Mouse (Mus musculus) heart, postnatal 0 days (tissue): Measurements from ENCODE around the gene Smim17. TPM values are rescaled to one million over a fixed set of nuclear protein-coding genes. Genes with fewer than 3 reads are reported as not detected.
A peak's percentile ranks its signal among the peaks of the same experiment; 100 is the strongest.

ENCODE experiments used
- ATAC-seq: fragments of 200-750 bp; cut with Nextera tagmentation; 2 replicates; pipeline ENCODE4 v1.8.0; 2017; ENCODE audit warnings: low read depth, moderate number of reproducible peaks, moderate library complexity; ENCODE audit not compliant: insufficient read depth
- DNase-seq: peaks from one replicate; pipeline ENCODE4 v3.0.0-alpha.2; 2016; ENCODE audit warnings: low spot score
- H3K27ac ChIP-seq: fragments of 300-500 bp; sonication (generic); 2 replicates; pipeline ENCODE4 v1.5.1; 2014; ENCODE audit warnings: low read depth, mild to moderate bottlenecking
- H3K27me3 ChIP-seq: fragments of 300-500 bp; sonication (generic); 2 replicates; pipeline ENCODE4 v1.6.1; 2014; ENCODE audit warnings: low read length, mixed read lengths; ENCODE audit not compliant: control insufficient read depth, insufficient read depth
- H3K36me3 ChIP-seq: fragments of 300-500 bp; sonication (generic); replicated peaks from 2 replicates; pipeline ENCODE4 v1.6.1; 2014; ENCODE audit warnings: low read length, mixed read lengths; ENCODE audit not compliant: control insufficient read depth, insufficient read depth
- H3K4me1 ChIP-seq: fragments of 300-500 bp; sonication (generic); 2 replicates; pipeline ENCODE4 v1.6.1; 2014; ENCODE audit warnings: antibody characterized with exemption; ENCODE audit not compliant: control insufficient read depth, insufficient read depth
- H3K4me2 ChIP-seq: fragments of 300-500 bp; sonication (generic); 2 replicates; pipeline ENCODE4 v1.6.1; 2014; ENCODE audit warnings: low read depth, mild to moderate bottlenecking, low read length, moderate library complexity
- H3K4me3 ChIP-seq: fragments of 300-500 bp; sonication (generic); 2 replicates; pipeline ENCODE4 v1.5.1; 2014; ENCODE audit warnings: low read depth, low read length
- H3K9ac ChIP-seq: fragments of 300-500 bp; sonication (generic); replicated peaks from 2 replicates; pipeline ENCODE4 v1.6.1; 2014; ENCODE audit warnings: low read depth, low read length, mixed read lengths
- H3K9me3 ChIP-seq: fragments of 300-500 bp; sonication (generic); replicated peaks from 2 replicates; pipeline ENCODE4 v1.6.1; 2016; ENCODE audit warnings: low read length; ENCODE audit not compliant: control insufficient read depth
- CTCF ChIP-seq: IDR thresholded peaks from 2 replicates; pipeline ENCODE4 v1.5.1; 2016; ENCODE audit warnings: antibody characterized with exemption, control low read depth, low read depth
- EP300 ChIP-seq: IDR thresholded peaks from 2 replicates; pipeline ENCODE4 v1.6.1; 2016; ENCODE audit warnings: antibody characterized with exemption, low read depth
- WGBS: fragments of 180-500 bp; shearing (Covaris S2); extraction: QIAGEN DNeasy Blood & Tissue Kit; methylation state at CpG from one replicate; pipeline ENCODE4 v1.1.7; 2014; 5-methylcytosine and 5-hydroxymethylcytosine counted together
- polyA plus RNA-seq: library from polyadenylated mRNA; unstranded; fragments of >200 nt; fragmentation: Nextera tagmentation; extraction: Ambion mirVana; gene quantifications from 2 replicates; pipeline ENCODE4 v1.2.1, GENCODE M21; 2015
- total RNA-seq: library from RNA; depleted of rRNA; stranded (reverse); fragments of >200 nt; gene quantifications from 2 replicates; pipeline ENCODE4 v1.2.3, GENCODE M21; 2014; ENCODE audit warnings: low replicate concordance

Smim17 gene
- total and polyA plus RNA-seq, 2 experiments from 2014 or later, result 0.12 TPM; not detected in 1

DNA sequence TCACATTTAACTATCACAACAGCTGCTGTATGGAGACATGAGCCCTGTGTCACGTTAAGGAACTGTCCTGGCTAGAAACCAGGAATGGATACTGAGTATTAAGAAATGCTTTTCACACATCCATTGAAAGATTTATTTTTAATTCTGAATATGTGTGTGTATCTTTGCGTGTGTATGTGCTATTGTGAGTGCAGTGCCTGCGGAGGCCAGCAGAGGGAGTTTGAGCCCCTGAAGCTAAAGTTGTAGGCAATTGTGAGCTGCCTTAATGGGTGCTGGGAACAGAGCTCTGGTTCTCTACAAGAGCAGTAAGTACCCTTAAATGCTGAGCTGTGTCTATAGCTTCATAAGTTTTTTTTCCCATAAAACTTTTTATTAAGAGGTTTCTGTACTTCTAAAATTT is 30.9 kb downstream of the Smim17 start:
- Histone ChIP-seq H3K4me1 (no peaks in the 10 kb centered on the region), H3K27ac (no peak overlapping the region), H3K9ac (no peak overlapping the region), H3K9me3 (no peaks in the 10 kb centered on the region), H3K4me3 (no peak overlapping the region), H3K4me2 (no peak overlapping the region), H3K36me3 (no peaks in the 10 kb centered on the region), H3K27me3 (no peaks in the 10 kb centered on the region)
- ATAC-seq (no peak), DNase-seq (no peak)
- 77% methylated on average over 3 of the region's 3 CpGs for WGBS
- no peak for TF ChIP-seq CTCF
- TF ChIP-seq EP300, result no peak

- DNase-seq, result no peak
- no peak overlapping the region for H3K9ac ChIP-seq
These were observed 31.8 kb downstream of the Smim17 start for GRCm38 (mm10) chr7:6430342-6430741.

GRCm38 (mm10) chr7:6438388-6438787 is 39.9 kb downstream of the Smim17 start, which contains the start of gene Olfr1344:
Gene Olfr1344 (plus strand): TSS chr7:6438688.
- TF ChIP-seq CTCF, result no peak
- no peak for TF ChIP-seq EP300
- 53% methylated on average over 3 of the region's 3 CpGs for WGBS
- no peak within 1 kb of the TSS for H3K27ac ChIP-seq
- H3K9ac ChIP-seq, result no peak within 1 kb of the TSS
- no peak within 1 kb of the TSS for H3K4me3 ChIP-seq
- H3K36me3 ChIP-seq, result no peaks in the 10 kb centered on the region
- H3K9me3 ChIP-seq, result no peaks in the 10 kb centered on the region
- H3K27me3 ChIP-seq, result no peaks in the 10 kb centered on the region
- no peak within 1 kb of the TSS for H3K4me2 ChIP-seq
- H3K4me1 ChIP-seq, result no peaks in the 10 kb centered on the region
- no peak for DNase-seq
- no peak for ATAC-seq

More at GRCm38 (mm10) chr7:6430342-6430741, 31.8 kb downstream of the Smim17 start:
- TF ChIP-seq EP300, result no peak
- peak; percentile 34 for TF ChIP-seq CTCF
- no peak overlapping the region for H3K4me3 ChIP-seq
- H3K4me1 ChIP-seq, result no peaks in the 10 kb centered on the region
- ATAC-seq, result no peak
- H3K27me3 ChIP-seq, result no peaks in the 10 kb centered on the region
- no peaks in the 10 kb centered on the region for H3K9me3 ChIP-seq
- WGBS, result 39% methylated on average over 2 of the region's 2 CpGs
- H3K27ac ChIP-seq, result no peak overlapping the region
- H3K4me2 ChIP-seq, result no peak overlapping the region
- H3K36me3 ChIP-seq, result no peaks in the 10 kb centered on the region

DNA sequence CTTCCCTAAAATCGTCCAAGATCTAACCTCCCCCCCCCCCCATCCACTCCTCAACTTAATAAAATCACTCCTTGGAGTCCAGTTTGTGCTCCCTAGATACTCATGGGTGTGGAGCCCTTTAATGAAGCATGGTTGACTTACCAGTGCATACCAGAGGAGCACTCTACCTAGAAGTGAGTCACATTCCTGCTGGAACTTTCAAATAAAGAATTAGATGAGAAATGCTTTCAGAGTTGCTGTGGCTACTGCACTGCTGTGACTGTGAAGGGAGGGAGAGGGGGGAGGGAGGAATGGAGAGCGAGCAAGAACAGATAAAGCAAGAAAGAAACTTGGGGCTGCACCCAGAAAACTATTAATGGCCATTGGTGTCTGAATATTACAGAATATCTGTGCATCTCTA is 42.7 kb downstream of the Smim17 start:
- DNase-seq (no peak), ATAC-seq (no peak)
- no peak overlapping the region for H3K9ac ChIP-seq
- 51% methylated on average over 2 of the region's 2 CpGs for WGBS
- H3K36me3 ChIP-seq, result no peaks in the 10 kb centered on the region
- H3K27ac ChIP-seq, result no peak overlapping the region
- no peaks in the 10 kb centered on the region for H3K27me3 ChIP-seq
- H3K4me3 ChIP-seq, result no peak overlapping the region
- H3K9me3 ChIP-seq, result no peaks in the 10 kb centered on the region
- H3K4me2 ChIP-seq, result no peak overlapping the region
- H3K4me1 ChIP-seq, result no peaks in the 10 kb centered on the region
- TF ChIP-seq EP300 (no peak), CTCF (no peak)

DNA sequence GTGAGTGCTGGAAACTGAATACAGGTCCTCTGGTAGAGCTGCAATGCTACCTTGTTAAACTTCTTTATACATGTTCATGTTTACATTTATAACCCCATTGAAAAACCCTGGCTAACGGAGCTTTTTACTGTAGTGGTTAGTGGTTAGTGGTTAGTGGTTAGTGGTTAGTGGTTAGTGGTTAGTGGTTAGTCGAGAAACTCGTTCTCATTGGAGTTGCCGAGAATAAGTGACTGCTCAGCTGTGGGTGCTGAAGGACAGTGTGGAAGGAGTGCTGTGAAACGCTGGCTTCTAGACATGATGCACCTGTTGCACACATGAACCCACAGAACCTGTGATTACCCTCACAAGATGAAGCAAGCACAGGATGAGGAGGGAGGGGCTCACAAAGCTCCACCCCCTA is 49.3 kb downstream of the Smim17 start:
- 67% methylated on average over 5 of the region's 5 CpGs for WGBS
- H3K27me3 ChIP-seq, result no peaks in the 10 kb centered on the region
- no peaks in the 10 kb centered on the region for H3K9me3 ChIP-seq
- no peak for ATAC-seq
- no peak overlapping the region for H3K27ac ChIP-seq
- no peaks in the 10 kb centered on the region for H3K36me3 ChIP-seq
- H3K4me3 ChIP-seq, result no peak overlapping the region
- no peak for DNase-seq
- TF ChIP-seq CTCF (no peak), EP300 (no peak)
- no peak overlapping the region for H3K4me2 ChIP-seq
- no peaks in the 10 kb centered on the region for H3K4me1 ChIP-seq
- H3K9ac ChIP-seq, result no peak overlapping the region

GRCm38 (mm10) chr7:6455868-6456267 is 57.4 kb downstream of the Smim17 start, which contains the start of gene Olfr1336:
Gene Olfr1336 (plus strand): TSS chr7:6456168.
- no peak for ATAC-seq
- Histone ChIP-seq H3K9ac (no peak within 1 kb of the TSS), H3K27ac (no peak within 1 kb of the TSS), H3K36me3 (no peaks in the 10 kb centered on the region), H3K4me2 (no peak within 1 kb of the TSS), H3K27me3 (no peaks in the 10 kb centered on the region), H3K4me3 (no peak within 1 kb of the TSS), H3K9me3 (no peaks in the 10 kb centered on the region), H3K4me1 (no peaks in the 10 kb centered on the region)
- TF ChIP-seq CTCF, result no peak
- no peak for TF ChIP-seq EP300
- no peak for DNase-seq
